Mouse (Mus musculus): ENCODE measurements around the gene Cntfr.

DNA sequence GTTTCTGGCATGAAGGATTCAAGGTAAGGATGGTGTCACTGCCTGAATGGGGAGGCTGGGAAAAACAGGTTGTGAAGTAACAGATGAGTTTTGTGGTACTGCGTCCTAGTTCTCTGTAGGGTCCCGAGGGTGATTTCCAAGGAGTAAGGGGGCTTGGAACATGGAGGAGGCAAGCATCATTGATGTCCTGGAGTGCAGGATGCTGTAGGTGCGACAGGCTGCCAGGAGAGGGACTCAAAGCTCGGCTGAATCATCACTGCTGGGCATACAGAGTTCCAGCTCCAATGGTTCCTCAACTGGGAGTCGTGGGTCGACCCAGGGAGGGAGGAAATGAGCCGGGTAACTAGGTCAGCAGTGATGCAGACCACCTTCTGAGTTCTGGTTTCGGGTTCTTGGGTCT lies 61.7 kb downstream of the Cntfr start:
- TF ChIP-seq CTCF (IDR thresholded peaks at IDR 0.05; ENCODE audit: borderline replicate concordance, insufficient read depth, low read depth, low read length) (no peak), POLR2A (IDR thresholded peaks at IDR 0.05; ENCODE audit: borderline replicate concordance, insufficient read depth, low read length) (no peak)
